Mouse (Mus musculus) mesoderm, embryonic 11.5 days (tissue): ENCODE data around the gene Tra2b.
"Not testable (repeated sequence)": the region's sequence is repeated elsewhere in the genome, so short reads cannot be mapped to it uniquely, and the experiment has no call there.

Source experiments
- DNase-seq: peaks from one replicate; pipeline ENCODE4 v3.0.0-alpha.2; 2012; ENCODE audit warnings: low read depth, low spot score

Gene Tra2b

GRCm38 (mm10) chr16:22242239-22242866 is 23.5 kb downstream of the Tra2b start:
- DNase-seq: no peak

- no peak for DNase-seq
These were observed 24.2 kb downstream of the Tra2b start for GRCm38 (mm10) chr16:22241376-22242238.

GRCm38 (mm10) chr16:22240856-22241255 is 24.9 kb downstream of the Tra2b start:
- no peak for DNase-seq

GRCm38 (mm10) chr16:22239978-22240377 is 25.8 kb downstream of the Tra2b start:
- no peak for DNase-seq

- DNase-seq: no peak
These were observed 26.7 kb downstream of the Tra2b start for GRCm38 (mm10) chr16:22238928-22239620.

GRCm38 (mm10) chr16:22238402-22238801 is 27.4 kb downstream of the Tra2b start:
- not testable (repeated sequence) for DNase-seq

- DNase-seq: no peak
These were observed 29.0 kb downstream of the Tra2b start for GRCm38 (mm10) chr16:22236814-22237213.

- DNase-seq: peak; percentile 47
These were observed 31.3 kb downstream of the Tra2b start for GRCm38 (mm10) chr16:22234535-22234934.

- not testable (repeated sequence) for DNase-seq
These were observed 35.5 kb downstream of the Tra2b start for GRCm38 (mm10) chr16:22230276-22230675.

GRCm38 (mm10) chr16:22203501-22203900 is 62.3 kb downstream of the Tra2b start:
- DNase-seq: no peak

- DNase-seq: no peak
These were observed 63.9 kb downstream of the Tra2b start for GRCm38 (mm10) chr16:22201858-22202257.

- no peak for DNase-seq
These were observed 65.3 kb downstream of the Tra2b start for GRCm38 (mm10) chr16:22200476-22200875.
